Mouse (Mus musculus) liver, embryonic 14.5 days (tissue): ENCODE results near the gene Fkbp2. TPM values are rescaled to one million over a fixed set of nuclear protein-coding genes. Genes with fewer than 3 reads are reported as not detected.
A peak's percentile ranks its signal among the peaks of the same experiment; 100 is the strongest.

Experiments
- ATAC-seq: fragments of 200-750 bp; cut with Nextera tagmentation; 2 replicates; pipeline ENCODE4 v1.8.0; 2017; ENCODE audit warnings: moderate number of reproducible peaks, mild to moderate bottlenecking, moderate library complexity; ENCODE audit not compliant: insufficient read depth
- DNase-seq, 3 experiments: peaks; one replicate each; pipeline ENCODE4 v3.0.0-alpha.2; 2012 to 2013; ENCODE audit warnings: low read depth in 3 of 3, low spot score in 3 of 3
- H3K27ac ChIP-seq: fragments of 300-500 bp; sonication (generic); 2 replicates; pipeline ENCODE4 v1.5.1; 2014; ENCODE audit warnings: moderate library complexity, mild to moderate bottlenecking, control low read depth, inconsistent platforms
- H3K27me3 ChIP-seq: fragments of 300-500 bp; sonication (generic); 2 replicates; pipeline ENCODE4 v1.6.1; 2014; ENCODE audit warnings: mild to moderate bottlenecking, low read length, moderate library complexity; ENCODE audit not compliant: control insufficient read depth, insufficient read depth
- H3K36me3 ChIP-seq: fragments of 300-500 bp; sonication (generic); replicated peaks from 2 replicates; pipeline ENCODE4 v1.6.1; 2014; ENCODE audit warnings: low read depth; ENCODE audit not compliant: control insufficient read depth, insufficient read depth
- H3K4me1 ChIP-seq, 2 experiments: fragments of 200-500 bp in 1 of 2; fragments of 300-500 bp in 1 of 2; sonication (generic) in 1 of 2; replicated peaks; 2 replicates each; pipeline ENCODE4 v1.6.1; 2012 to 2014; ENCODE audit warnings: antibody characterized with exemption in 1 of 2, inconsistent platforms in 1 of 2, low read length in 1 of 2; ENCODE audit not compliant: control insufficient read depth in 2 of 2, insufficient read depth in 2 of 2
- H3K4me2 ChIP-seq: fragments of 300-500 bp; sonication (generic); 2 replicates; pipeline ENCODE4 v1.6.1; 2014; ENCODE audit warnings: low read depth, mild to moderate bottlenecking, control low read depth, moderate library complexity
- H3K4me3 ChIP-seq, 2 experiments: fragments of 200-500 bp in 1 of 2; fragments of 300-500 bp in 1 of 2; sonication (generic) in 1 of 2; 2 replicates each; pipeline ENCODE4 v1.5.1; 2012 to 2014; ENCODE audit warnings: low read depth in 2 of 2, low read length in 2 of 2, mild to moderate bottlenecking in 2 of 2, control low read depth in 1 of 2, inconsistent platforms in 1 of 2, moderate library complexity in 1 of 2; ENCODE audit not compliant: insufficient read depth in 1 of 2
- H3K9ac ChIP-seq: fragments of 300-500 bp; sonication (generic); replicated peaks from 2 replicates; pipeline ENCODE4 v1.6.1; 2014; ENCODE audit warnings: mild to moderate bottlenecking, control low read depth, moderate library complexity
- H3K9me3 ChIP-seq: fragments of 300-500 bp; sonication (generic); 2 replicates; pipeline ENCODE4 v1.6.1; 2016; ENCODE audit warnings: low read length, mixed read lengths; ENCODE audit not compliant: control insufficient read depth
- CTCF ChIP-seq: IDR thresholded peaks from 2 replicates; pipeline ENCODE4 v1.5.1; 2016; ENCODE audit warnings: antibody characterized with exemption, low read depth, control low read depth
- EP300 ChIP-seq: IDR thresholded peaks from 2 replicates; pipeline ENCODE4 v1.6.1; 2016; ENCODE audit warnings: antibody characterized with exemption, low read depth
- WGBS: fragments of 180-500 bp; shearing (Covaris S2); extraction: QIAGEN DNeasy Blood & Tissue Kit; methylation state at CpG from one replicate; pipeline ENCODE4 v1.1.7; 2014; ENCODE audit not compliant: insufficient replicate concordance; 5-methylcytosine and 5-hydroxymethylcytosine counted together
- polyA plus RNA-seq, 2 experiments: library from polyadenylated mRNA; depleted of rRNA in 1 of 2; stranded (reverse) in 1 of 2; unstranded in 1 of 2; fragments of >200 nt; fragmentation: Nextera tagmentation in 1 of 2; extraction: Ambion mirVana in 1 of 2; gene quantifications; 2 replicates each; pipeline versions ENCODE4 v1.2.1 to v1.2.3; 2012 to 2014

Fkbp2 gene
- polyA plus RNA-seq, 2 experiments: 46.1 to 65.7 TPM

DNA sequence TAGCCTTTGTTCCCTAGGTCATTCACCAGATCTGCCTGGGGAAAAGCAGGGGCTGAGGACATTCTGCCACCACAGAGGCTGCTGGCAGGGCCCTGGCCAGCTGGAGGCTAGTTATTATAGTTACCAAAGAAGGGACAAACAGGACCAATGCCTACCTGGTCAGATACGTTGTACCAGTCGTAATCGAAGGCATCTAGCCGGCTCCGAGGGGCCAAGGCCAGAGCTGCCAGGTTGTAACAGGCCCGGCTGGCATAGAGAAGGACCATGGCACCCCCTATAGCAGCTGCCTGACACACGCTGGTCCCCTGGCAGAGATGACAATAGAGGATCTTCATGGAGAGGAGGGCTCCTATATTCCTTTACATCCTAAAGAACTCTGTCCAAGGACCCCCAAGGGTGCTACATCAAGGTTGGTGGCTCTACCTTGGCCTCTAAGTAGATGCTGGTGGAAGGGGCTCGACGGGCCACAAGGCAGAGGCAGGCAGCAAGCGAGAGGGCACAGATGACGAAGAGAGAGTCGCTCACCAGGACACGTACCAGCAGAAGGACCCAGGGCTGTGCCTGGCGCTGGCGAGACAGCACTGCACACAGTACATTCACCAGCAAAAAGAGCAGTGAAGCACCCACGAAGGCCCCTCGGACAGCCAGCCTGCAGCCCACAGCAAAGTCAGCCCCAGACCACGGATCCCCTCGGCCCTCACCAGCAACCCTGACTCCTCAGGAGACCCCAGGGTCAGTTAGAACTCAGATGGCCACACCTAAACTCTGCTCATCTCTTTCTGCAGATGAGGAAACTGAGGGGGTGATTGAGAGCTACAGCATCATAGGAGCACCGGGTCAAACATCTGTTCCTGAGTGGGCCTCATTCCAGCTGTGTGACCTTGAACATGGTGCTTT is 40.9 kb downstream of the Fkbp2 start:
- TF ChIP-seq EP300 (no peak), CTCF (no peak)
- Histone ChIP-seq H3K27ac (no peak overlapping the region), H3K4me2 (no peak overlapping the region), H3K36me3 (no peaks in the 10 kb centered on the region), H3K27me3 (peaks cover 17% of the 10 kb centered on the region), H3K4me1 (peaks cover 3 to 8% of the 10 kb centered on the region in 2 experiments), H3K4me3 (no peak overlapping the region), H3K9me3 (no peaks in the 10 kb centered on the region), H3K9ac (no peak overlapping the region)
- ATAC-seq: no peak
- WGBS: 79% methylated on average over 20 of the region's 20 CpGs
- no peak for DNase-seq

DNA sequence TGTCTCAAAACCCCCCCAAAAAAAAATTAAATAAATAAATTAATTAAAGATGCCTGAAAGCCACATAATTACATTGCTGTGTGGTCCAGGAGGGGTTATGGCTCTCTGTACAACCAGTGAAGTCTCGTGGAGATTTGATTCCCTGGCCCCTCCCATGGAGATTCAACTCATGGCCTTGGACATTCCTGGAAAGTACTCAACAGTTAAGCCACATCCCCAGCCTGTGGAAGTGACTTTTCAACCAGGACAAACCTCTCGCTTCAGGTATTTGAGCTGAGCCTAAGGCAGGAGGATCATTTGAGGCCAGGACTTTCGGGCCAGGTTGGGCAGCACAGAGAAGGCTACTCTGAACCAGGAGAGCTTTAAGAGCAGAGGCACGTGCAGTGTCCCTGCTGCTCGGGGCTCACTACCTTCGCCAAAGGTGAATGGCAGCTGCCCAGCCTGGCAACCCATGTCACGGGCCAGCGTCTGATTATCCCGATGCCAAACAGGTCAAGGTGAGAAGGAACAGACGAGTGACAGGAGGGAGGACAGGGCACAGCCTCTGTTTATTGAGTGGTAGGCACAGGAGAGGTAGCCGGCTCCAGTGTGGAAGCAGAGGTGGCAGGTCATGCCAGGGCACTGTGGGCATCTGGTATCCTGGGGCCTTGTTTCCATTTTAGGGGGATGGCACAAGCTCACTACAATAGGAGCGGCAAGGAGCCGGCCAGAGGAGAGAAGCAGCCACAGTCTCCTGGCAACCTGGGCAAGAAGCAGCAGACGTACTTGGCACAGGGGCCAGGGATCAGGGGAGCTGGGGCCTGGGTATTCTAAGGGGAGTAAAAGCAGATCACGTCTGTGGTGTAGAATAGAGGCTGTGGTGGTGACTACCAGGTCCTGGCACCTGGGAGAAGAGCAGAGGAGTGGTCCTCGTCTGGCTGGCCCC is 42.5 kb downstream of the Fkbp2 start:
- WGBS: 71% methylated on average over 16 of the region's 16 CpGs
- ATAC-seq (no peak), DNase-seq (no peak)
- H3K4me1 ChIP-seq: peaks cover 3 to 5% of the 10 kb centered on the region in 2 experiments
- no peak overlapping the region for H3K9ac ChIP-seq
- no peak overlapping the region for H3K4me3 ChIP-seq
- no peak overlapping the region for H3K27ac ChIP-seq
- H3K4me2 ChIP-seq: no peak overlapping the region
- TF ChIP-seq CTCF: no peak
- no peak for TF ChIP-seq EP300
- H3K36me3 ChIP-seq: no peaks in the 10 kb centered on the region
- peaks cover 32% of the 10 kb centered on the region for H3K27me3 ChIP-seq
- no peaks in the 10 kb centered on the region for H3K9me3 ChIP-seq

DNA sequence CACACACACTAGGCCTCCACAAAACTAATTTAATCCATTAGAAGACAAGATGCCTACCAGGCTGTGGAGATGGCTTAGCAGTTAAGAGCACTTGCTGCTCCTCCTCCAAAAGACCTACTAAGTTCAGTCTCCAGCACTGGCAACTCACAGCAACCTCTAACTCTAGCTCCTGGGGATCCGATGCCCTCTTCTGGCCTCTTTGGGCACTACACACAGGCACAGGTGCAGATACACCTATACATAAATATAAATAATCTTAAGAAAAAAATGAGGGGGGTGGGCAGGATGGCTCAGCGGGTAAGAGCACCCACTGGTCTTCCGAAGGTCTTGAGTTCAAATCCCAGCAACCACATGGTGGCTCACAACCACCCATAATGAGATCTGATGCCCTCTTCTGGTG is 44.0 kb downstream of the Fkbp2 start:
- H3K27me3 ChIP-seq: peaks cover 47% of the 10 kb centered on the region
- no peak for ATAC-seq

DNA sequence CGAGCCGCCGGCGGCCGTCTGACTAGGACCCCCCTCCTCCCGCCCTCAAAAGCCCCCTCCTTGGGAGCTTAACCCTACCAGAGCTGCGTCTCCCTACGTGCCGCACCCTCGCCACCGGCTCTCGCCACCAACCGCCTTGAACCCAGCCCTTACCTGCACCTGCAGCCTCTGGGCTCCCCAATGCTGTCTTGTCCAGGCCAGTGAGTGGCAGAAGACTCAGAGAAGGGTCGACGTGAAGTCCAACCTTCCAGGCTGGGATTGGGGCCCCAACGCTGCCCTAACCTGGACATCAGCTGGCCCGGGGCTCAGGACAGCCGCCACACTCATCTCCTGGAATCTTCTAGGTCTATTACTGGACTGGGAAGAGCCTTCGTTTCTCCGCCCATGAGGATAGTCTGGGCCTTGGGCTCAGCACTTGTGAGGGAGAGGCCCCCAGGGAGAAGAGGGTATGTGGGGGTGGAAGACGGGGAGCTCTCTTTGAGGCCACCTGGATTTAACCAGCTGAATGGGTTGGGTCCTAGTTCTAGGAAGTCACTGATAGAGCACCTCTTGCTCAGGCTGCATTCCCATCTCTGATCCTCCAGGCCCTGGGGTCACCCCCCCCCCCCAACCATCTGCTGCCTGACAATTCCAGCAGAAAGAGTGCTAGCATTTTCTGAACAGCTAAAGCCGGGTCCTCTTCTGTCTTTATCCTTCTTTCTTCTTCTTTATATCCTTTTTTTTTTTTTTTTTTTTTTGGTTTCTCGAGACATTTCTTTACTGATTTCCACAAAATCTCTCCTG is 45.9 kb downstream of the Fkbp2 start, which contains the start of gene Kcnk4:
TSS of gene Kcnk4 (minus strand) at position 321 of the 783 bp plus-strand sequence.
- Histone ChIP-seq H3K36me3 (no peaks in the 10 kb centered on the region), H3K4me1 (no peaks in the 10 kb centered on the region), H3K27me3 (peaks cover 61% of the 10 kb centered on the region), H3K9me3 (no peaks in the 10 kb centered on the region), H3K4me2 (peak within 1 kb of the TSS; percentile 18), H3K4me3 (0 out of 4 replicates have a peak within 1 kb of the TSS, but pooled peaks of 1 of the 2 experiments have one; percentile 12), H3K9ac (no peak within 1 kb of the TSS), H3K27ac (no peak within 1 kb of the TSS)
- TF ChIP-seq EP300 (no peak), CTCF (no peak)
- ATAC-seq (no peak), DNase-seq (no peak)
- 12% methylated on average over 23 of the region's 23 CpGs for WGBS

More for the DNA sequence above, 44.0 kb downstream of the Fkbp2 start:
- TF ChIP-seq CTCF (peak; percentile 75), EP300 (no peak)
- 9% methylated on average over 3 of the region's 3 CpGs for WGBS
- no peaks in the 10 kb centered on the region for H3K9me3 ChIP-seq
- no peak overlapping the region for H3K4me3 ChIP-seq
- H3K36me3 ChIP-seq: no peaks in the 10 kb centered on the region
- H3K4me2 ChIP-seq: no peak overlapping the region
- no peak overlapping the region for H3K9ac ChIP-seq
- peaks cover 3% of the 10 kb centered on the region in 2 experiments; a peak in 2 of 4 replicates for H3K4me1 ChIP-seq
- no peak overlapping the region for H3K27ac ChIP-seq
- no peak for DNase-seq
